Mouse (Mus musculus) forebrain, embryonic 14.5 days (tissue): ENCODE results near the gene 1700001O22Rik. TPM values are rescaled to one million over a fixed set of nuclear protein-coding genes. Genes with fewer than 3 reads are reported as not detected.

ENCODE experiments used
- ATAC-seq: fragments of 200-750 bp; cut with Nextera tagmentation; 2 replicates; pipeline ENCODE4 v1.8.0; 2017; ENCODE audit warnings: mild to moderate bottlenecking, moderate library complexity
- DNase-seq: peaks from one replicate; pipeline ENCODE4 v3.0.0-alpha.2; 2015; ENCODE audit warnings: low spot score
- H3K27ac ChIP-seq: fragments of 300-500 bp; sonication (generic); 2 replicates; pipeline ENCODE4 v1.5.1; 2014; ENCODE audit warnings: low read depth, mild to moderate bottlenecking, control low read depth, low read length, moderate library complexity
- H3K27me3 ChIP-seq: fragments of 300-500 bp; sonication (generic); replicated peaks from 2 replicates; pipeline ENCODE4 v1.6.1; 2014; ENCODE audit warnings: low read length, control low read depth, mixed read lengths; ENCODE audit not compliant: control insufficient read depth, insufficient read depth
- H3K36me3 ChIP-seq: fragments of 300-500 bp; sonication (generic); 2 replicates; pipeline ENCODE4 v1.6.1; 2014; ENCODE audit warnings: low read length, control low read depth; ENCODE audit not compliant: control insufficient read depth, insufficient read depth
- H3K4me1 ChIP-seq: fragments of 300-500 bp; sonication (generic); 2 replicates; pipeline ENCODE4 v1.6.1; 2014; ENCODE audit warnings: antibody characterized with exemption, low read length, control low read depth; ENCODE audit not compliant: control insufficient read depth, insufficient read depth
- H3K4me2 ChIP-seq: fragments of 300-500 bp; sonication (generic); 2 replicates; pipeline ENCODE4 v1.6.1; 2014; ENCODE audit warnings: mild to moderate bottlenecking, control low read depth, low read length
- H3K4me3 ChIP-seq: fragments of 300-500 bp; sonication (generic); 2 replicates; pipeline ENCODE4 v1.5.1; 2014; ENCODE audit warnings: low read depth, low read length, control low read depth
- H3K9ac ChIP-seq: fragments of 300-500 bp; sonication (generic); 2 replicates; pipeline ENCODE4 v1.6.1; 2014; ENCODE audit warnings: mild to moderate bottlenecking, low read length, control low read depth, moderate library complexity
- H3K9me3 ChIP-seq: fragments of 300-500 bp; sonication (generic); replicated peaks from 2 replicates; pipeline ENCODE4 v1.6.1; 2016; ENCODE audit warnings: low read length, control low read depth, mixed read lengths; ENCODE audit not compliant: control insufficient read depth
- WGBS: fragments of 180-500 bp; shearing (Covaris S2); extraction: QIAGEN DNeasy Blood & Tissue Kit; methylation state at CpG from one replicate; pipeline ENCODE4 v1.1.7; 2014; 5-methylcytosine and 5-hydroxymethylcytosine counted together
- polyA plus RNA-seq: library from polyadenylated mRNA; unstranded; fragments of >200 nt; fragmentation: Nextera tagmentation; extraction: Ambion mirVana; gene quantifications from 2 replicates; pipeline ENCODE4 v1.2.1, GENCODE M21; 2014

1700001O22Rik gene
- polyA plus RNA-seq, 1 experiment from 2014 or later: 2.4 TPM

- no peak overlapping the region; the same call in 1 of the 2 replicates for H3K9ac ChIP-seq
- DNase-seq (peak; percentile 78), ATAC-seq (peak; percentile 74)
- H3K36me3 ChIP-seq: no peaks in the 10 kb centered on the region
- peaks cover 10% of the 10 kb centered on the region for H3K4me1 ChIP-seq
- peak overlapping the region; percentile 44; the same call in 1 of the 2 replicates for H3K27ac ChIP-seq
- WGBS: 3% methylated on average over 21 of the region's 21 CpGs
- H3K9me3 ChIP-seq: no peaks in the 10 kb centered on the region
- H3K27me3 ChIP-seq: no peaks in the 10 kb centered on the region
- peak overlapping the region; percentile 18 for H3K4me2 ChIP-seq
- H3K4me3 ChIP-seq: no peak overlapping the region
These were observed 33.0 kb upstream of the 1700001O22Rik start for GRCm38 (mm10) chr2:30836238-30836990.

DNA sequence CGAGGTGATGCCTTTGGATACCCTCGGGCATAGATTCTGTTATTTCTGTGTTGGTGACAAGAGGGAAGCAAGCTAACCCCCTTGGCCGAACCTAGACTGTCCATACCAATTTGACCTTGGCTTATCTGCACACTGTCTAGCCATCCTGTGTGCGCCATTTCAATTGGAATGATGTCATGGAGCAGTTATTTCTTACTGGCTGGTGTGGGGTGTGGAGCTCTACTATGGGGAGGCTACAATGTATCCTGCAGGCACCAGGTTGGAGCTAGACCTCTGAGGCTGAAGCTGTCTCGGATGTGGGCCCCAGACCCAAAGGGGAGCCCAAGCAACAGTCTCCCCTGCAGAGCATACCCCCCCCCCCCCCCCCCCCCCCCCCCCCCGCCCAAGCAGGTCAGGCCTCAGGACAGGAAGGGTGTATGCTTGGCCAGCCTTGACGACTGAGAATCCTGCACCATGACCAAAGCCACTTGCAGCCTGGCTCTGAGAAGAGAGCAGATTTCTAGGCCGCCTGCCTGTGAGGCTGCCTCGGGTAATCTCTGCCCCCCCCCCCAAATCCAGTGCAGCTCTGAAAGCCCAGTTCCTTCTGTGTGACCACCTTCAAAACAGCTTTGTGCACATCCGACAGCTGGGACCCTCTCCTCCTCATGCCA is 31.0 kb upstream of the 1700001O22Rik start, which contains the start of gene Prrx2:
Prrx2 (plus strand) TSS at position 600 of the 650 bp plus-strand sequence.
- Histone ChIP-seq H3K9me3 (no peaks in the 10 kb centered on the region), H3K27me3 (no peaks in the 10 kb centered on the region), H3K9ac (no peak within 1 kb of the TSS), H3K4me2 (no peak within 1 kb of the TSS), H3K4me3 (no peak within 1 kb of the TSS), H3K4me1 (peaks cover 10% of the 10 kb centered on the region), H3K36me3 (no peaks in the 10 kb centered on the region), H3K27ac (no peak within 1 kb of the TSS)
- no peak for ATAC-seq
- 71% methylated on average over 8 of the region's 10 CpGs for WGBS
- no peak for DNase-seq

GRCm38 (mm10) chr2:30833644-30834043 is 30.2 kb upstream of the 1700001O22Rik start:
- Histone ChIP-seq H3K4me2 (no peak overlapping the region), H3K36me3 (no peaks in the 10 kb centered on the region), H3K9me3 (no peaks in the 10 kb centered on the region), H3K4me1 (peaks cover 10% of the 10 kb centered on the region), H3K4me3 (no peak overlapping the region), H3K27ac (no peak overlapping the region), H3K9ac (no peak overlapping the region), H3K27me3 (no peaks in the 10 kb centered on the region)
- 77% methylated on average over 5 of the region's 5 CpGs for WGBS
- DNase-seq (no peak), ATAC-seq (no peak)

GRCm38 (mm10) chr2:30830283-30830795 is 26.9 kb upstream of the 1700001O22Rik start, which contains the start of gene Asb6:
TSS of gene Asb6 (minus strand) at chr2:30830333.
- H3K4me3 ChIP-seq: no peak within 1 kb of the TSS
- ATAC-seq: no peak
- DNase-seq: no peak
- peaks cover 7% of the 10 kb centered on the region for H3K4me1 ChIP-seq
- 7% methylated on average over 4 of the region's 4 CpGs for WGBS
- H3K9me3 ChIP-seq: no peaks in the 10 kb centered on the region
- H3K4me2 ChIP-seq: no peak within 1 kb of the TSS
- H3K9ac ChIP-seq: no peak within 1 kb of the TSS
- H3K27ac ChIP-seq: no peak within 1 kb of the TSS
- no peaks in the 10 kb centered on the region for H3K27me3 ChIP-seq
- peaks cover 13% of the 10 kb centered on the region for H3K36me3 ChIP-seq

- ATAC-seq: no peak
These were observed 25.9 kb upstream of the 1700001O22Rik start for GRCm38 (mm10) chr2:30829315-30829714.

DNA sequence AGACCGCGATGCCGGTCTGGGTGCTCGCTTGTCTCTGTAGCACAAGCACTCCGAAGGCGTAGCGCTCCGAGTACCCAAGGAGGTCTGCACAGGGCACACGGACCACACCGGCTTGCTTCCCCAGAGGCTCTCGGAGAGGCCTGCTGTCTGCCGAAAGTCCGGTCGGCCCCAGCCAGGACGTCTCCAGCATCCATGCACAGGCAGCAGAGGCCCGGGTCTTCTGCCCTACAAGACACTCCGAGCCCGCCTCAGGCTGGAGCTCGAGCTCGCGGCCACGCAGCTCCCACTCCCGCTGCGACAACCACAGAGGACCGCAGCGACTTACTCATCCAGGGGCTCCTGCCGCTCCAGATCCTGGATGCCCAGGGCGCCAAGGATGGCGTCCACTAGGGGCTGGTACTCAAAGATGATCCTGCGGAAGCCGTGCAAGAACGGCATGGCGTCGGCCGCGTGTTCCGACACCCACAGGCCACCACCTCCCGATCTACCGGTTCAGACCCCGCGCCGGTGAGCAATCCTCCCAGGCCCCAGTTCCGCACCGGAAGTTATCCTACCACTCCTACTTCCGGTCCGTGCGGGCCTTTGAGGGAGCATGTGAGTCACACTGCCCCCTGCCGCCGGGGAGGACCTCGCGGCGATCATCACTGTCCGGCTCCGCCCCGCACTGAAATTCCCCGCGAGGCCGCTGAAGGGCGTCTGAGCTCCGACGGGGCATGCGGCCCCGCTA is 24.5 kb upstream of the 1700001O22Rik start:
- peak overlapping the region; percentile 75 for H3K4me2 ChIP-seq
- under 1% methylated on average over 63 of the region's 63 CpGs for WGBS
- H3K27me3 ChIP-seq: no peaks in the 10 kb centered on the region
- DNase-seq (peak; percentile 95), ATAC-seq (peak; percentile 91)
- peak overlapping the region; percentile 85 for H3K9ac ChIP-seq
- peaks cover 7% of the 10 kb centered on the region for H3K4me1 ChIP-seq
- H3K36me3 ChIP-seq: peaks cover 37% of the 10 kb centered on the region
- H3K9me3 ChIP-seq: no peaks in the 10 kb centered on the region
- 0 out of 2 replicates have a peak overlapping the region, but pooled peaks have one; percentile 29 for H3K27ac ChIP-seq
- peak overlapping the region; percentile 84 for H3K4me3 ChIP-seq

More at GRCm38 (mm10) chr2:30829315-30829714, 25.9 kb upstream of the 1700001O22Rik start:
- DNase-seq: peak; percentile 24
- Histone ChIP-seq H3K9me3 (no peaks in the 10 kb centered on the region), H3K4me1 (peaks cover 7% of the 10 kb centered on the region), H3K36me3 (peaks cover 23% of the 10 kb centered on the region), H3K27ac (no peak overlapping the region), H3K9ac (no peak overlapping the region), H3K4me2 (no peak overlapping the region), H3K27me3 (no peaks in the 10 kb centered on the region), H3K4me3 (no peak overlapping the region)
- 39% methylated on average over 5 of the region's 5 CpGs for WGBS

- DNase-seq: peak; percentile 45
- 32% methylated on average over 26 of the region's 26 CpGs for WGBS
- no peak for ATAC-seq
These were observed 23.6 kb upstream of the 1700001O22Rik start for GRCm38 (mm10) chr2:30826825-30827748.

More at GRCm38 (mm10) chr2:30826825-30827748, 23.6 kb upstream of the 1700001O22Rik start:
- Histone ChIP-seq H3K27me3 (no peaks in the 10 kb centered on the region), H3K4me2 (peak overlapping the region; percentile 75), H3K9me3 (no peaks in the 10 kb centered on the region), H3K27ac (no peak overlapping the region), H3K4me1 (peaks cover 7% of the 10 kb centered on the region), H3K4me3 (peak overlapping the region; percentile 84), H3K9ac (peak overlapping the region; percentile 85), H3K36me3 (peaks cover 45% of the 10 kb centered on the region)
